Comparison of ENCODE assay signal across 24 mouse cellular contexts in genomic region chr6:49046976-49047375, GRCm38 (mm10).
"Had no signal": no experiment of that assay in that cellular context is flagged by ENCODE, and none has a peak within 500 bp of the region (broad histone marks: within the 10 kb centered on the region; RNA-seq: fewer than 3 reads in every experiment).

No protein-coding gene starts in this region.

- H3K9ac ChIP-seq: forebrain, postnatal 0 days; heart, embryonic 13.5 days; heart, embryonic 15.5 days; hindbrain, embryonic 13.5 days; hindbrain, embryonic 15.5 days; kidney, embryonic 15.5 days; limb, embryonic 12.5 days had no signal

- H3K9me3 ChIP-seq: heart, embryonic 10.5 days; heart, embryonic 13.5 days; heart, embryonic 15.5 days; hindbrain, embryonic 13.5 days; hindbrain, embryonic 15.5 days; kidney, embryonic 15.5 days; limb, embryonic 10.5 days; limb, embryonic 12.5 days had no signal

- DNase-seq: forebrain, postnatal 0 days; gastrocnemius, postnatal 14 days; gastrocnemius, postnatal 36 days; heart, adult 18-20 months; heart, postnatal 14 days; heart, postnatal 36 days; kidney, adult 11 months; kidney, adult 2 months; kidney, adult 9 months; kidney, postnatal 14 days; kidney, postnatal 36 days had no signal

- H3K4me2 ChIP-seq: heart, embryonic 13.5 days; heart, embryonic 15.5 days; hindbrain, embryonic 13.5 days; hindbrain, embryonic 15.5 days; kidney, embryonic 15.5 days; limb, embryonic 12.5 days had no signal

- H3K4me1 ChIP-seq: heart, embryonic 10.5 days; heart, embryonic 13.5 days; heart, embryonic 15.5 days; hindbrain, embryonic 15.5 days; kidney, embryonic 15.5 days; limb, embryonic 10.5 days had no signal

- H3K4me3 ChIP-seq: heart, embryonic 10.5 days; heart, embryonic 13.5 days; heart, embryonic 15.5 days; hindbrain, embryonic 13.5 days; hindbrain, embryonic 15.5 days; kidney, embryonic 15.5 days; layer of hippocampus, adult 2 months; left cerebral cortex, adult 2 months; limb, embryonic 10.5 days; limb, embryonic 12.5 days had no signal

- H3K27me3 ChIP-seq: heart, embryonic 13.5 days; heart, embryonic 15.5 days; hindbrain, embryonic 13.5 days; hindbrain, embryonic 15.5 days; kidney, embryonic 15.5 days; limb, embryonic 12.5 days had no signal

- H3K36me3 ChIP-seq: heart, embryonic 10.5 days; heart, embryonic 13.5 days; heart, embryonic 15.5 days; hindbrain, embryonic 13.5 days; hindbrain, embryonic 15.5 days; kidney, embryonic 15.5 days; limb, embryonic 10.5 days; limb, embryonic 12.5 days had no signal

- H3K27ac ChIP-seq: heart, embryonic 10.5 days; heart, embryonic 13.5 days; heart, embryonic 15.5 days; hindbrain, embryonic 13.5 days; hindbrain, embryonic 15.5 days; hindbrain, postnatal 0 days; kidney, embryonic 15.5 days; kidney, postnatal 0 days; layer of hippocampus, adult 2 months; left cerebral cortex, adult 2 months; limb, embryonic 10.5 days; limb, embryonic 12.5 days had no signal

- ATAC-seq: forebrain, postnatal 0 days; hindbrain, postnatal 0 days; intestine, embryonic 16.5 days had no signal
